Mouse (Mus musculus) thymus, postnatal 10 days (tissue): ENCODE data around the gene Trpv4.

ENCODE experiments used
- DNase-seq, 2 experiments: peaks; one replicate each; pipeline ENCODE4 v3.0.0; 2021; ENCODE audit warnings: low spot score in 2 of 2

The Trpv4 gene

GRCm38 (mm10) chr5:114667228-114667856 is 9.1 kb upstream of the Trpv4 start:
- DNase-seq = peak; percentile 97 to 100

- DNase-seq = no peak
Observed at GRCm38 (mm10) chr5:114666659-114667058, 8.4 kb upstream of the Trpv4 start.

- DNase-seq = no peak
Observed at GRCm38 (mm10) chr5:114664750-114665149, 6.5 kb upstream of the Trpv4 start.

- DNase-seq = no peak
Observed at GRCm38 (mm10) chr5:114664139-114664538, 5.9 kb upstream of the Trpv4 start.

- no peak for DNase-seq
Observed at GRCm38 (mm10) chr5:114661029-114661428, 2.8 kb upstream of the Trpv4 start.

GRCm38 (mm10) chr5:114657426-114657825 is 795 bp downstream of the Trpv4 start:
- no peak for DNase-seq

- no peak for DNase-seq
Observed at GRCm38 (mm10) chr5:114656305-114656704, 1.9 kb downstream of the Trpv4 start.

GRCm38 (mm10) chr5:114655721-114656120 is 2.5 kb downstream of the Trpv4 start:
- DNase-seq = no peak

- no peak for DNase-seq
Observed at GRCm38 (mm10) chr5:114653656-114654437, 4.4 kb downstream of the Trpv4 start.

GRCm38 (mm10) chr5:114651449-114651848 is 6.8 kb downstream of the Trpv4 start:
- no peak for DNase-seq

GRCm38 (mm10) chr5:114651002-114651401 is 7.2 kb downstream of the Trpv4 start:
- no peak for DNase-seq

- DNase-seq = no peak
Observed at GRCm38 (mm10) chr5:114648728-114649311, 9.4 kb downstream of the Trpv4 start.

GRCm38 (mm10) chr5:114647211-114647974 is 10.8 kb downstream of the Trpv4 start:
- DNase-seq = no peak

GRCm38 (mm10) chr5:114645916-114646315 is 12.3 kb downstream of the Trpv4 start:
- DNase-seq = no peak

- DNase-seq = no peak
Observed at GRCm38 (mm10) chr5:114644918-114645317, 13.3 kb downstream of the Trpv4 start.

- no peak for DNase-seq
Observed at GRCm38 (mm10) chr5:114640809-114641208, 17.4 kb downstream of the Trpv4 start.

- DNase-seq = no peak
Observed at GRCm38 (mm10) chr5:114639645-114639957, 18.6 kb downstream of the Trpv4 start.

- DNase-seq = peak; percentile 62 to 86
Observed at GRCm38 (mm10) chr5:114638769-114639644, 19.2 kb downstream of the Trpv4 start.

- no peak for DNase-seq
Observed at GRCm38 (mm10) chr5:114636091-114636490, 22.1 kb downstream of the Trpv4 start.

- DNase-seq = peak in 1 of 2 experiments; percentile 49
Observed at GRCm38 (mm10) chr5:114631336-114631735, 26.9 kb downstream of the Trpv4 start.

GRCm38 (mm10) chr5:114625590-114625989 is 32.6 kb downstream of the Trpv4 start:
- DNase-seq = peak; percentile 43 to 79
